12 mouse cellular contexts compared by ENCODE assay signal in genomic region chr7:74173230-74173612, GRCm38 (mm10).
DNase-seq lines count a peak whose midpoint lies in the region; ATAC-seq and TF ChIP-seq lines count a peak whose summit lies in the region.
"Had no signal": no experiment of that assay in that cellular context is flagged by ENCODE, and none has a peak within 500 bp of the region (broad histone marks: within the 10 kb centered on the region; RNA-seq: fewer than 3 reads in every experiment).

No protein-coding gene starts in this region.

- no peak for ATAC-seq in heart, embryonic 15.5 days (replicated peaks; ENCODE audit: insufficient number of reproducible peaks, insufficient read depth, low FRiP score, low read depth)
- peak; percentile 76 for ATAC-seq in lung, postnatal 0 days
- ATAC-seq in cerebellum, adult (ENCODE audit: insufficient number of reproducible peaks, low FRiP score, low TSS enrichment) = no peak
- ATAC-seq in erythroblast, adult 5-6 weeks (replicated peaks; ENCODE audit: low FRiP score, poor library complexity, severe bottlenecking) = no peak
- ATAC-seq: liver, postnatal 0 days had no signal

- intact Hi-C loops in heart, postnatal 36 days (cut with DNase I) = no loop called here

- no peak overlapping the region for H3K9ac ChIP-seq in heart, embryonic 15.5 days
- H3K9ac ChIP-seq in lung, postnatal 0 days (replicated peaks; ENCODE audit: low read depth) = no peak overlapping the region
- H3K9ac ChIP-seq: liver, postnatal 0 days had no signal

- H3K9me3 ChIP-seq in heart, embryonic 15.5 days (replicated peaks) = no peaks in the 10 kb centered on the region
- no peaks in the 10 kb centered on the region for H3K9me3 ChIP-seq in lung, postnatal 0 days (ENCODE audit: low read length)

- H3K36me3 ChIP-seq in heart, embryonic 15.5 days = no peaks in the 10 kb centered on the region
- H3K36me3 ChIP-seq in lung, postnatal 0 days (ENCODE audit: insufficient read depth, low read length) = no peaks in the 10 kb centered on the region

- DNase-seq in heart, postnatal 36 days = no peak
- DNase-seq in brain, embryonic 14.5 days (ENCODE audit: low read depth) = peak; percentile 52
- peak; percentile 74 for DNase-seq in lung, postnatal 0 days (ENCODE audit: low spot score)
- DNase-seq in frontal cortex, postnatal 14 days (ENCODE audit: low spot score in 2 of 2) = no peak
- DNase-seq: adrenal gland, postnatal 14 days; cerebellum, adult 18-20 months; liver, postnatal 0 days; thymus, adult 18-20 months had no signal

- no peak overlapping the region for H3K4me2 ChIP-seq in heart, embryonic 15.5 days
- no peak overlapping the region for H3K4me2 ChIP-seq in lung, postnatal 0 days (replicated peaks; ENCODE audit: low read depth, low read length)

- 21% methylated on average over 2 of the region's 2 CpGs for WGBS in heart, embryonic 15.5 days
- WGBS in lung, postnatal 0 days = 7% methylated on average over 2 of the region's 2 CpGs

- no peak overlapping the region for H3K4me3 ChIP-seq in heart, embryonic 15.5 days
- no peak overlapping the region for H3K4me3 ChIP-seq in embryonic fibroblast, embryonic 13.5 days (ENCODE audit: insufficient read depth, low read length)
- H3K4me3 ChIP-seq in lung, postnatal 0 days (ENCODE audit: low read depth, low read length) = no peak overlapping the region

- H3K27ac ChIP-seq in heart, embryonic 15.5 days = peak overlapping the region; percentile 9; the same call in 1 of the 2 replicates
- peak overlapping the region; percentile 94 for H3K27ac ChIP-seq in embryonic fibroblast, embryonic 13.5 days (ENCODE audit: insufficient read depth, low read length)
- no peak overlapping the region for H3K27ac ChIP-seq in lung, postnatal 0 days (ENCODE audit: low read length)

- peaks cover 2% of the 10 kb centered on the region; the same call in 1 of the 2 replicates for H3K4me1 ChIP-seq in heart, embryonic 15.5 days (replicated peaks)
- H3K4me1 ChIP-seq in embryonic fibroblast, embryonic 13.5 days (ENCODE audit: control insufficient read depth, insufficient read depth, low read length) = peaks cover 14% of the 10 kb centered on the region
- H3K4me1 ChIP-seq in lung, postnatal 0 days (ENCODE audit: insufficient read depth, low read depth, low read length) = no peaks in the 10 kb centered on the region

- TF ChIP-seq CTCF in brain, embryonic 14.5 days (IDR thresholded peaks at IDR 0.05; ENCODE audit: borderline replicate concordance, extremely low read depth, insufficient read depth, insufficient read length) = no peak
- no peak for TF ChIP-seq CTCF in embryonic fibroblast, embryonic 13.5 days (IDR thresholded peaks at IDR 0.05; ENCODE audit: borderline replicate concordance, insufficient read depth, low read length)
- TF ChIP-seq CTCF in lung, postnatal 0 days (IDR thresholded peaks at IDR 0.05) = no peak

- H3K27me3 ChIP-seq in heart, embryonic 15.5 days = no peaks in the 10 kb centered on the region
- H3K27me3 ChIP-seq in lung, postnatal 0 days (replicated peaks; ENCODE audit: insufficient read depth, low read length) = no peaks in the 10 kb centered on the region

- TF ChIP-seq POLR2A in brain, embryonic 14.5 days (IDR thresholded peaks at IDR 0.05; ENCODE audit: borderline replicate concordance, extremely low read depth, insufficient read depth, insufficient read length, poor library complexity, severe bottlenecking) = no peak
- no peak for TF ChIP-seq POLR2A in embryonic fibroblast, embryonic 13.5 days (IDR thresholded peaks at IDR 0.05; ENCODE audit: low read depth, low read length)

- TF ChIP-seq EP300 in lung, postnatal 0 days (IDR thresholded peaks at IDR 0.05) = no peak

Comparison
In these comparisons a context has a peak if more than half of its experiments do, and no peak if none do; other contexts are left out.
1. DNase-seq: peak in brain, embryonic 14.5 days (single experiment) and lung, postnatal 0 days (single experiment); none in heart, postnatal 36 days (0 of 2) and frontal cortex, postnatal 14 days (0 of 2).